In the genomic region with DNA sequence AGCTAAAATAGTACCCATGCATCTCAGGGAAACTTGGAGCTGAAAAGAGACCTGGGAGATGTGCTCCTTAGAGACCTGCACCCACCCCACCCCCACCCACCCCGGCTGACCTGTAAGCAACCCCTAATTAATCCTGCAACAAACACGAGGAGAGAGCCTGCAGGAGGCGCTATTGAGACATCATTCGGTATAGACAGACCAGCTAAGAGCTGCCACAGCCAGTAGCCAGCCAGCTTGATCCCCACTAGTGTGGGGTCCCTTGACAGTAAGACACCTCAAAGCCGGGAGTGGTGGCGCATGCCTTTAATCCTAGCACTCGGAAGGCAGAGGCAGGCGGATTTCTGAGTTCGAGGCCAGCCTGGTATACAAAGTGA, we compare ENCODE assay signal across 8 mouse cellular contexts. TPM values are rescaled to one million over a fixed set of nuclear protein-coding genes. Genes with fewer than 3 reads are reported as not detected.
DNase-seq lines count a peak whose midpoint lies in the region; ATAC-seq lines count a peak whose summit lies in the region.

No protein-coding gene starts in this region.

- peak overlapping the region; percentile 74 for H3K9ac ChIP-seq in liver, embryonic 11.5 days (ENCODE audit: low read depth, low read length)

- peak overlapping the region; percentile 89 for H3K27ac ChIP-seq in embryonic facial prominence, embryonic 10.5 days (replicated peaks)
- H3K27ac ChIP-seq in liver, embryonic 11.5 days (ENCODE audit: low read depth, low read length): peak overlapping the region; percentile 75; the same call in 1 of the 2 replicates

- ATAC-seq in liver, embryonic 11.5 days (replicated peaks; ENCODE audit: low FRiP score): peak; percentile 66

- 45% methylated on average over 9 of the region's 9 CpGs for WGBS in embryonic facial prominence, embryonic 10.5 days
- WGBS in liver, embryonic 11.5 days: 39% methylated on average over 9 of the region's 9 CpGs

- H3K27me3 ChIP-seq in embryonic facial prominence, embryonic 10.5 days (replicated peaks; ENCODE audit: low read depth, poor library complexity, severe bottlenecking): no peaks in the 10 kb centered on the region; the same call in 1 of the 2 replicates
- no peaks in the 10 kb centered on the region for H3K27me3 ChIP-seq in liver, embryonic 11.5 days (replicated peaks; ENCODE audit: control insufficient read depth, insufficient read depth, low read length)

- H3K36me3 ChIP-seq in embryonic facial prominence, embryonic 10.5 days (replicated peaks): peaks cover 22% of the 10 kb centered on the region
- no peaks in the 10 kb centered on the region for H3K36me3 ChIP-seq in liver, embryonic 11.5 days (ENCODE audit: control insufficient read depth, insufficient read depth, low read length)

- DNase-seq in B cell, adult 2 months: peak; percentile 73 to 74
- peak; percentile 65 to 80 for DNase-seq in adrenal gland, adult (ENCODE audit: inconsistent age in 2 of 2, low spot score in 1 of 2)
- peak; percentile 70 for DNase-seq in embryonic facial prominence, embryonic 10.5 days (ENCODE audit: low spot score)
- peak; percentile 30 to 51 for DNase-seq in heart, adult 9 months (ENCODE audit: low spot score in 2 of 2)
- DNase-seq in kidney, adult 9 months: peak; percentile 73
- DNase-seq in liver, embryonic 11.5 days (ENCODE audit: low spot score): peak; percentile 73
- DNase-seq in naive thymus-derived CD4-positive, alpha-beta T cell, adult 2 months (ENCODE audit: low read depth): peak; percentile 92
- peak; percentile 11 for DNase-seq in telencephalon, adult 2 months (ENCODE audit: low read depth, low spot score)

- H3K4me2 ChIP-seq in liver, embryonic 11.5 days: peak overlapping the region; percentile 99

- H3K4me1 ChIP-seq in embryonic facial prominence, embryonic 10.5 days: peaks cover 10% of the 10 kb centered on the region
- 0 out of 2 replicates have a peak, but pooled peaks cover 2% of the 10 kb centered on the region for H3K4me1 ChIP-seq in liver, embryonic 11.5 days (replicated peaks; ENCODE audit: control insufficient read depth, insufficient read depth, low read length)

- peak overlapping the region; percentile 78 for H3K4me3 ChIP-seq in embryonic facial prominence, embryonic 10.5 days
- peak overlapping the region; percentile 76 for H3K4me3 ChIP-seq in liver, embryonic 11.5 days (ENCODE audit: low read depth, low read length)

- H3K9me3 ChIP-seq in embryonic facial prominence, embryonic 10.5 days: no peaks in the 10 kb centered on the region
- no peaks in the 10 kb centered on the region for H3K9me3 ChIP-seq in liver, embryonic 11.5 days (ENCODE audit: control insufficient read depth, low read length)

RNA-seq across cellular contexts. Expression of a gene that starts 0.7 kb away (rescaled TPM):
- 14.8 and 17.0 TPM in 2 replicates for polyA plus RNA-seq in embryonic facial prominence, embryonic 10.5 days (2016; fragmentation: Nextera tagmentation; extraction: Ambion mirVana)
- 9.1 and 11.4 TPM in 2 replicates for polyA plus RNA-seq in liver, embryonic 11.5 days (2014; fragmentation: Nextera tagmentation; extraction: Ambion mirVana)

RNA-seq across cellular contexts. Expression of a gene that starts 13.8 kb away (rescaled TPM):
- polyA plus RNA-seq in embryonic facial prominence, embryonic 10.5 days (2016; fragmentation: Nextera tagmentation; extraction: Ambion mirVana): 16.7 and 17.5 TPM in 2 replicates
- polyA plus RNA-seq in liver, embryonic 11.5 days (2014; fragmentation: Nextera tagmentation; extraction: Ambion mirVana): 3.1 and 3.7 TPM in 2 replicates

RNA-seq across cellular contexts. Expression of a gene that starts 17.6 kb away (rescaled TPM):
- polyA plus RNA-seq in embryonic facial prominence, embryonic 10.5 days (2016; fragmentation: Nextera tagmentation; extraction: Ambion mirVana): 2.1 and 2.8 TPM in 2 replicates
- 115 and 120 TPM in 2 replicates for polyA plus RNA-seq in liver, embryonic 11.5 days (2014; fragmentation: Nextera tagmentation; extraction: Ambion mirVana)

RNA-seq across cellular contexts. Expression of a gene that starts 26.4 kb away (rescaled TPM):
- not detected in 2 replicates for polyA plus RNA-seq in embryonic facial prominence, embryonic 10.5 days (2016; fragmentation: Nextera tagmentation; extraction: Ambion mirVana)
- polyA plus RNA-seq in liver, embryonic 11.5 days (2014; fragmentation: Nextera tagmentation; extraction: Ambion mirVana): not detected in 2 replicates

RNA-seq across cellular contexts. Expression of a gene that starts 53.1 kb away (rescaled TPM):
- 18.2 and 18.8 TPM in 2 replicates for polyA plus RNA-seq in embryonic facial prominence, embryonic 10.5 days (2016; fragmentation: Nextera tagmentation; extraction: Ambion mirVana)
- 2.0 and 2.2 TPM in 2 replicates for polyA plus RNA-seq in liver, embryonic 11.5 days (2014; fragmentation: Nextera tagmentation; extraction: Ambion mirVana)

Comparison
In these comparisons a context has a peak if more than half of its experiments do, and no peak if none do; other contexts are left out.
1. Peak in every context shown above with its lines: DNase-seq, ATAC-seq, H3K4me3 ChIP-seq and H3K27ac ChIP-seq.
2. DNase-seq: peak in every context shown above with its lines; median percentile 92 in naive thymus-derived CD4-positive, alpha-beta T cell, adult 2 months; 74 in B cell, adult 2 months; 73 in kidney, adult 9 months; 73 in liver, embryonic 11.5 days; 72 in adrenal gland, adult; 70 in embryonic facial prominence, embryonic 10.5 days; 40 in heart, adult 9 months; 11 in telencephalon, adult 2 months.
3. RNA of a gene that starts 17.6 kb away (polyA plus RNA-seq): 115 to 120 TPM in liver, embryonic 11.5 days; 2.1 to 2.8 TPM in embryonic facial prominence, embryonic 10.5 days; every median in the first group is over 10 times any median in the second.